ENCODE assay signal across 24 mouse cellular contexts in the genomic region with DNA sequence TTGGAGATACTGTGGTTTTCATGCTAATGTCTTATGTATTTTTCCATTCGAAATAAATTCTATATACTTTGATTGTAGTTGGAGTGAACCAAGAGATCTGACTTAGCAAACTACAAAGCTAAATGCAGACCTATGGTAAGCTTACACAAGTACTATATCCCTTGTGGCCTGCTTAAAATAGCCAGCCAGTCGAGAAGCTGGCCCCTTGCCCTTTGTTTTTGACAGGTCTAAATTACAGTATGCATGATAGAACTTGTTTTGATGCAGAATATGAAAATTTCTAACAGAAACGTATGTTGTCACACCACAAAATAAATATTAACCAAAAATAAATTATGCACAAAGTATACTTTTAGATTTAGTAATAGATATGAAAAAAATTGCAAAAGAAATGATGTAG. TPM values are rescaled to one million over a fixed set of nuclear protein-coding genes. Genes with fewer than 3 reads are reported as not detected.
DNase-seq lines count a peak whose midpoint lies in the region; ATAC-seq and TF ChIP-seq lines count a peak whose summit lies in the region.
"Had no signal": no experiment of that assay in that cellular context is flagged by ENCODE, and none has a peak within 500 bp of the region (broad histone marks: within the 10 kb centered on the region; RNA-seq: fewer than 3 reads in every experiment).

No protein-coding gene starts in this region.

- ATAC-seq in midbrain, postnatal 0 days (ENCODE audit: low FRiP score): no peak
- ATAC-seq in midbrain, embryonic 14.5 days (ENCODE audit: low FRiP score, low TSS enrichment): no peak
- ATAC-seq: activated CD4-positive, CD25-positive, alpha-beta regulatory T cell, adult 4 months; CD4-positive, CD25-positive, alpha-beta regulatory T cell, adult 4 months; Patski had no signal

- no peaks in the 10 kb centered on the region for H3K4me1 ChIP-seq in midbrain, postnatal 0 days (ENCODE audit: insufficient read depth, low read length)
- H3K4me1 ChIP-seq in midbrain, embryonic 14.5 days (ENCODE audit: control insufficient read depth, insufficient read depth, low read length): no peaks in the 10 kb centered on the region

- WGBS in midbrain, postnatal 0 days: 58% methylated on average over 3 of the region's 3 CpGs
- 71% methylated on average over 3 of the region's 3 CpGs for WGBS in midbrain, embryonic 14.5 days

- no peaks in the 10 kb centered on the region for H3K36me3 ChIP-seq in midbrain, postnatal 0 days (ENCODE audit: insufficient read depth, low read length)
- no peaks in the 10 kb centered on the region for H3K36me3 ChIP-seq in midbrain, embryonic 14.5 days (ENCODE audit: control insufficient read depth, insufficient read depth, low read length)
- H3K36me3 ChIP-seq: G1E had no signal

- no peaks in the 10 kb centered on the region for H3K9me3 ChIP-seq in midbrain, postnatal 0 days (ENCODE audit: low read length)
- no peaks in the 10 kb centered on the region for H3K9me3 ChIP-seq in midbrain, embryonic 14.5 days (ENCODE audit: control insufficient read depth, low read length)
- H3K9me3 ChIP-seq: G1E had no signal

- no peak overlapping the region for H3K4me2 ChIP-seq in midbrain, postnatal 0 days (ENCODE audit: low read depth, low read length, poor library complexity, severe bottlenecking)
- no peak overlapping the region for H3K4me2 ChIP-seq in midbrain, embryonic 14.5 days (ENCODE audit: low read length)

- H3K9ac ChIP-seq in midbrain, postnatal 0 days (replicated peaks; ENCODE audit: low read length, poor library complexity, severe bottlenecking): no peak overlapping the region
- no peak overlapping the region for H3K9ac ChIP-seq in midbrain, embryonic 14.5 days (replicated peaks; ENCODE audit: low read length)

- no peak for TF ChIP-seq CTCF in midbrain, postnatal 0 days (IDR thresholded peaks at IDR 0.05)

- peak; percentile 38 for DNase-seq in adrenal gland, postnatal 10 days
- DNase-seq in adrenal gland, adult 2 months: no peak
- DNase-seq in cerebellum, postnatal 10 days: peak; percentile 57 to 58
- DNase-seq in cerebellum, adult 11-12 months: no peak
- peak; percentile 5 for DNase-seq in midbrain, postnatal 0 days (ENCODE audit: low spot score)
- no peak for DNase-seq in midbrain, embryonic 14.5 days
- peak; percentile 77 for DNase-seq in adipocyte (ENCODE audit: low spot score)
- no peak for DNase-seq in urinary bladder, postnatal 14 days (ENCODE audit: low spot score)
- DNase-seq: adrenal gland, adult 8-10 months; adrenal gland, postnatal 14 days; adrenal gland, postnatal 25 days; adrenal gland, postnatal 36 days; B cell, adult 2 months; cerebellum, adult 11 months; cerebellum, adult 18-20 months; cerebellum, adult 2 months; cerebellum, adult 8-10 months; cerebellum, adult 9-10 months had no signal

- H3K27me3 ChIP-seq in midbrain, postnatal 0 days (ENCODE audit: insufficient read depth, low read length): no peaks in the 10 kb centered on the region
- H3K27me3 ChIP-seq in midbrain, embryonic 14.5 days (ENCODE audit: control insufficient read depth, insufficient read depth, low read length): no peaks in the 10 kb centered on the region
- H3K27me3 ChIP-seq: CH12.LX, Patski had no signal

- no peak overlapping the region for H3K27ac ChIP-seq in midbrain, postnatal 0 days (ENCODE audit: low read depth, low read length)
- H3K27ac ChIP-seq in midbrain, embryonic 14.5 days (replicated peaks; ENCODE audit: low read depth, low read length): no peak overlapping the region

- no peak overlapping the region for H3K4me3 ChIP-seq in midbrain, postnatal 0 days (ENCODE audit: low read depth, low read length)
- no peak overlapping the region for H3K4me3 ChIP-seq in midbrain, embryonic 14.5 days (replicated peaks; ENCODE audit: low read depth, low read length)

RNA-seq across cellular contexts. Expression of gene Gprin3, which starts 9.8 kb away (rescaled TPM):
- 1 to 10 TPM; 5.4 to 5.8 TPM for total RNA-seq in adrenal gland, postnatal 10 days (2021)
- total RNA-seq in adrenal gland, adult 2 months (2021): 1 to 10 TPM; 1.4 to 2.3 TPM
- 0.04 and 0.15 TPM in 2 replicates for polyA plus RNA-seq in adrenal gland, adult 2 months (2012; rRNA removed)
- 34.3 and 38.8 TPM in 2 replicates for total RNA-seq in midbrain, postnatal 0 days (2014; rRNA removed)
- 14.3 and 14.6 TPM in 2 replicates for polyA plus RNA-seq in midbrain, postnatal 0 days (2015; fragmentation: Nextera tagmentation; extraction: Ambion mirVana)
- 7.6 and 8.9 TPM in 2 replicates for polyA plus RNA-seq in midbrain, embryonic 14.5 days (2014; fragmentation: Nextera tagmentation; extraction: Ambion mirVana)
- total RNA-seq: MEL had no signal
- polyA plus RNA-seq: G1E had no signal

Comparison
In these comparisons a context has a peak if more than half of its experiments do, and no peak if none do; other contexts are left out.
1. DNase-seq: peak in adrenal gland, postnatal 10 days (single experiment), cerebellum, postnatal 10 days (2 of 2), midbrain, postnatal 0 days (single experiment) and adipocyte (single experiment); none in adrenal gland, adult 2 months (single experiment), cerebellum, adult 11-12 months (single experiment), midbrain, embryonic 14.5 days (single experiment) and urinary bladder, postnatal 14 days (single experiment).